Mouse (Mus musculus) myocyte (in vitro differentiated cells): ENCODE measurements at regions not wholly inside any gene's neighbourhood (a gene's known extent, or its start where the extent isn't known, plus 50 kb on each side); places are given as distances from the start of the nearest gene placed in this dataset.

ENCODE experiments used
- CEBPB ChIP-seq: IDR thresholded peaks from 2 replicates; pipeline ENCODE4 v1.6.1; 2011; ENCODE audit warnings: mild to moderate bottlenecking, moderate library complexity; ENCODE audit not compliant: poor library complexity, insufficient read depth, severe bottlenecking
- MAX ChIP-seq: IDR thresholded peaks from one replicate; pipeline ENCODE4 v1.6.1; 2011; ENCODE audit warnings: low read depth, mild to moderate bottlenecking, control low read depth
- POLR2A ChIP-seq: IDR thresholded peaks from one replicate; pipeline ENCODE4 v1.6.1; 2011; ENCODE audit warnings: low read depth, mild to moderate bottlenecking, control low read depth, moderate library complexity; ENCODE audit not compliant: insufficient read length
- TCF12 ChIP-seq: IDR thresholded peaks from one replicate; pipeline ENCODE4 v1.6.1; 2011; ENCODE audit warnings: mild to moderate bottlenecking, control low read depth; ENCODE audit not compliant: poor library complexity, insufficient read depth, severe bottlenecking
- TCF3 ChIP-seq: IDR thresholded peaks from one replicate; pipeline ENCODE4 v1.6.1; 2011; ENCODE audit warnings: low read depth, control low read depth; ENCODE audit not compliant: insufficient read length
- USF1 ChIP-seq: IDR thresholded peaks from one replicate; pipeline ENCODE4 v1.6.1; 2011; ENCODE audit warnings: low read depth, mild to moderate bottlenecking, control low read depth, moderate library complexity

DNA sequence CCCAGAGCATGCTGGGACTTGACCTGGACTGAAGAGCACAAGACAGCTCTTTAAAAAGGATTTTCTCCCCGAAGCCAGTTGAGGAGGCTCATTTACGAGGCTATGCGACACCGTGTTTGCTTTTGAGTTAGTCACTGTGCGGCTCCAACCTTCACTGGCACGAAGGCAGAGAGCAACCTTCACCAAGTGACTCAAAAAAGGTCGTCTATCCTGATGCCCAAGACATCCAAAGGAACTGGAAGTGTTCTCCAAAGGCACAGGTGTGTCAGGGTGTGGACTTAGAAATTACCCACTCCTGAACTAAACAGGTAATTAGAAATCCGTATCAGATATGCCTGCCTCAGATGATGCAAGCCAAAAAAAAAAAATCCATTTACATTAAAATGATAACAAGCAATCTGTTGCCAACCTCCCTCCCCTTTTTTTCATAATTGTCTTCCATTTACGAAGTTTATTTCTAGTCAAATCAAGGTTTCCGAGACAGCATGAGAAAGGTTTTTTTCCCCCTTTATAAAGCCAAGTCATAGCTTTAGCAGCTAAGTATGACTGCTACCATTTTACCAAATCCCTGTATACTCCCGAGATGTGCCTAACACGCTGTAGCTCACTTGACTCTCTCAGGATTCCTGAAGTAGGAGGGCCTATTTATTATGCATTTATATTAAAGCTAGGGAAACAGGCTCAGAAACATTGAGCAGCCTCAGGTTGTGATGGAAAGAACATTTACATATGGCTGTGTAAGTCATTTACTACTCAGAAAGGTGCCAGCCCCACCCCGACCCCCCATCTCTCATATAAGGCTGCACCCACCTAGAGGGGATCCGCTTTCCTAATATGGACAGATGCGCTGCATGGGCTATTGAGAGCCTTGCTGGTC is 110.3 kb upstream of the Cpm start:
- no peak for TF ChIP-seq MAX
- no peak for TF ChIP-seq POLR2A
- no peak for TF ChIP-seq CEBPB
- TF ChIP-seq USF1, result no peak
- TF ChIP-seq TCF3, result no peak
- TF ChIP-seq TCF12, result no peak
